Mouse (Mus musculus): Measurements from ENCODE around the gene Nudt19. TPM values are rescaled to one million over a fixed set of nuclear protein-coding genes. Genes with fewer than 3 reads are reported as not detected.
"Not testable (repeated sequence)": the region's sequence is repeated elsewhere in the genome, so short reads cannot be mapped to it uniquely, and the experiment has no call there.

Nudt19 gene
- polyA plus RNA-seq, 1 experiment from 2014 or later, result 91.1 TPM

GRCm38 (mm10) chr7:35535750-35536512, 20.2 kb downstream of the Nudt19 start:
- H3K36me3 ChIP-seq, result no peaks in the 10 kb centered on the region
- H3K4me1 ChIP-seq, result no peaks in the 10 kb centered on the region
- no peak overlapping the region for H3K27ac ChIP-seq
- H3K9me3 ChIP-seq, result no peaks in the 10 kb centered on the region
- 45% methylated on average over 12 of the region's 12 CpGs for WGBS
- H3K4me2 ChIP-seq, result no peak overlapping the region
- H3K9ac ChIP-seq, result no peak overlapping the region
- H3K27me3 ChIP-seq (replicated peaks), result no peaks in the 10 kb centered on the region
- ATAC-seq (ENCODE audit: insufficient read depth, low FRiP score, low read depth), result no peak
- H3K4me3 ChIP-seq (replicated peaks), result no peak overlapping the region

GRCm38 (mm10) chr7:35530544-35530943, 25.6 kb downstream of the Nudt19 start:
- H3K36me3 ChIP-seq; ATAC-seq (ENCODE audit: insufficient read depth, low FRiP score, low read depth); H3K27ac ChIP-seq; H3K27me3 ChIP-seq (replicated peaks); H3K9me3 ChIP-seq; H3K4me1 ChIP-seq; H3K4me3 ChIP-seq (replicated peaks); H3K9ac ChIP-seq; H3K4me2 ChIP-seq: not testable (repeated sequence)
- WGBS, result 52% methylated on average over 1 of the region's 1 CpGs

DNA sequence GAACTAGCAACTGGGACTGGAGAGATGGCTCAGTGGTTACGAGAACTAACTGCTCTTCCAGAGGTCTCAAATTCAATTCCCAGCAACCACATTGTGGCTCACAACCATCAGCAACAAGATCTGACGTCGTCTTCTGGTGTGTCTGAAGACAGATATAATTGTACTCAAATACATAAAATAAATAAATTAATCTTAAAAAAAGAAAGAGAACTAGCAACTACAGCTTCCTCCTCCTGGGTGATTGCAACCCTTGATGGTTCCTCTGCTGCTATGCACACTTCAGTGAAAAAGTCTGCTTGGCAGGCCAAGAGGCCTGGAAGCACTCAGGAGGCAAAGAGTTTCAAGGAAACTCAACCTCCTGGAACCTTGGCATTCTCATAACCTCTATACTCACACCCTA, 26.1 kb downstream of the Nudt19 start:
- H3K4me3 ChIP-seq (replicated peaks), result no peak overlapping the region
- no peak overlapping the region for H3K9ac ChIP-seq
- WGBS, result 73% methylated on average over 3 of the region's 3 CpGs
- H3K9me3 ChIP-seq, result no peaks in the 10 kb centered on the region
- no peaks in the 10 kb centered on the region for H3K4me1 ChIP-seq
- no peaks in the 10 kb centered on the region for H3K36me3 ChIP-seq
- H3K27me3 ChIP-seq (replicated peaks), result no peaks in the 10 kb centered on the region
- no peak overlapping the region for H3K4me2 ChIP-seq
- ATAC-seq (ENCODE audit: insufficient read depth, low FRiP score, low read depth), result no peak
- no peak overlapping the region for H3K27ac ChIP-seq

DNA sequence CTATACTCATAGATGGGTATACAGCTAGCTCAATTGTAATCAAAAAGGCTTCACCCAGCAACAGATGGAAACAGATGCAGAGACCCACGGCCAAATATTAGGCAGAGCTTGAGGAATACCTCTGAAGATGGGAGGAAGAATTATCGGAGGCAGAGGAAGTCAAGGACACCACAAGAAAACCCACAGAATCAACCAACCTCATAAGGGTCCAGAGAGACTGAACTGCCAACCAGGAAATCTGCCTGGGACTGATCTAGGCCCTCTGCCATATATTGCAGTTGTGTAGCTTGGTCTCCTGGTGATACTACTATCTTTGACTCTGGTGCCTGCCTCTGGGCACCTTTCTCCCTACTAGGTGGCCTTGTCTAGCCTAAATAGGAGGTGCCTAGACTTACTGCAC, 29.3 kb downstream of the Nudt19 start:
- WGBS, result 77% methylated on average over 2 of the region's 2 CpGs
- no peak overlapping the region for H3K27ac ChIP-seq
- H3K4me2 ChIP-seq, result no peak overlapping the region
- no peak overlapping the region for H3K4me3 ChIP-seq (replicated peaks)
- no peaks in the 10 kb centered on the region for H3K9me3 ChIP-seq
- ATAC-seq (ENCODE audit: insufficient read depth, low FRiP score, low read depth), result no peak
- H3K36me3 ChIP-seq, result no peaks in the 10 kb centered on the region
- no peak overlapping the region for H3K9ac ChIP-seq
- no peaks in the 10 kb centered on the region for H3K27me3 ChIP-seq (replicated peaks)
- no peaks in the 10 kb centered on the region for H3K4me1 ChIP-seq

DNA sequence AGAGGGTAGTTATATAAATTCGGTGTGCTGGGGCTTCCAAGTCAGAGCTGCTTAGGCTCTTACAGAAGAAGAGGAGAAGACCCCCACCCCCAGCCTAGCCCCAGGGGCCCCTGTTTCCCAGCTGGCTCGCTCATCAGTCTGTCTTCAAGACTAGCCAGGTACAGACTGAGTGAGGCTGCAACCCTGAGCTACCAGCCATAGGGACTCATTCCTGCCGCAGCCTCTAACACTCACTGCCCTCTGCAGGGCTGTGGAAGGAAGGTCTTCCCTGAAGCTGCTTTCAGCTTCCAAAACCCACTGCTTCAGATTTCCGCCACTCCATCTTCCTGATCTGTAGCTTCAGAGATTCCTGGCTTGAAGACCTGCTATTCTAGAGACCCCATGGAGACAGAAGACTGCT, 54.1 kb downstream of the Nudt19 start:
- 20% methylated on average over 4 of the region's 4 CpGs for WGBS
- Histone ChIP-seq H3K27me3 (replicated peaks) (no peaks in the 10 kb centered on the region), H3K9ac (no peak overlapping the region), H3K36me3 (no peaks in the 10 kb centered on the region), H3K4me3 (replicated peaks) (no peak overlapping the region), H3K4me1 (no peaks in the 10 kb centered on the region), H3K4me2 (no peak overlapping the region), H3K27ac (no peak overlapping the region), H3K9me3 (no peaks in the 10 kb centered on the region)
- ATAC-seq (ENCODE audit: insufficient read depth, low FRiP score, low read depth), result no peak; the same call in 1 of the 2 replicates

GRCm38 (mm10) chr7:35497516-35497915, 58.6 kb downstream of the Nudt19 start:
- WGBS, result 93% methylated on average over 2 of the region's 2 CpGs
- H3K9me3 ChIP-seq, result no peaks in the 10 kb centered on the region
- ATAC-seq (ENCODE audit: insufficient read depth, low FRiP score, low read depth), result no peak
- no peaks in the 10 kb centered on the region for H3K4me1 ChIP-seq
- no peaks in the 10 kb centered on the region for H3K27me3 ChIP-seq (replicated peaks)
- H3K9ac ChIP-seq, result no peak overlapping the region
- no peak overlapping the region for H3K4me2 ChIP-seq
- H3K36me3 ChIP-seq, result no peaks in the 10 kb centered on the region
- no peak overlapping the region for H3K27ac ChIP-seq
- no peak overlapping the region for H3K4me3 ChIP-seq (replicated peaks)

Other genes starting within 250 kb of the Nudt19 start
- 13.2 and 13.7 TPM in 2 replicates for gene Gpatch1, start 237.9 kb downstream of the Nudt19 start, polyA plus RNA-seq (2015; fragmentation: Nextera tagmentation; extraction: Ambion mirVana)
- 29.2 and 38.2 TPM in 2 replicates for gene Rhpn2, start 222.1 kb downstream of the Nudt19 start, polyA plus RNA-seq (2015; fragmentation: Nextera tagmentation; extraction: Ambion mirVana)
- gene Faap24, start 159.5 kb downstream of the Nudt19 start, polyA plus RNA-seq (2015; fragmentation: Nextera tagmentation; extraction: Ambion mirVana), result 17.1 and 17.5 TPM in 2 replicates
- 45.4 and 49.3 TPM in 2 replicates for gene Cep89, start 159.3 kb downstream of the Nudt19 start, polyA plus RNA-seq (2015; fragmentation: Nextera tagmentation; extraction: Ambion mirVana)
- gene Slc7a9, start 107.5 kb downstream of the Nudt19 start, polyA plus RNA-seq (2015; fragmentation: Nextera tagmentation; extraction: Ambion mirVana), result 12.6 and 15.0 TPM in 2 replicates
- gene Tdrd12, start 18.6 kb downstream of the Nudt19 start, polyA plus RNA-seq (2015; fragmentation: Nextera tagmentation; extraction: Ambion mirVana), result 0.44 and 0.79 TPM in 2 replicates
- 0.08 and 0.14 TPM in 2 replicates for gene Rgs9bp, start 29.3 kb upstream of the Nudt19 start, polyA plus RNA-seq (2015; fragmentation: Nextera tagmentation; extraction: Ambion mirVana)
- 31.3 and 33.4 TPM in 2 replicates for gene Ankrd27, start 29.9 kb upstream of the Nudt19 start, polyA plus RNA-seq (2015; fragmentation: Nextera tagmentation; extraction: Ambion mirVana)
- 218 and 236 TPM in 2 replicates for gene Pdcd5, start 91.2 kb upstream of the Nudt19 start, polyA plus RNA-seq (2015; fragmentation: Nextera tagmentation; extraction: Ambion mirVana)
- gene Dpy19l3, start 198.2 kb upstream of the Nudt19 start, polyA plus RNA-seq (2015; fragmentation: Nextera tagmentation; extraction: Ambion mirVana), result 18.5 and 21.1 TPM in 2 replicates
- 17.2 and 19.5 TPM in 2 replicates for gene Zfp507, start 246.7 kb upstream of the Nudt19 start, polyA plus RNA-seq (2015; fragmentation: Nextera tagmentation; extraction: Ambion mirVana)